Mouse (Mus musculus) heart, adult 2 months (tissue): ENCODE results near the gene Mtmr11. TPM values are rescaled to one million over a fixed set of nuclear protein-coding genes. Genes with fewer than 3 reads are reported as not detected.

Experiments used
- DNase-seq, 2 experiments: peaks; one replicate each; pipeline ENCODE4 v3.0.0; 2021
- H3K27ac ChIP-seq: fragments of 200-600 bp; 2 replicates; pipeline ENCODE4 v1.8.1; 2022
- H3K27me3 ChIP-seq: fragments of 200-500 bp; 2 replicates; pipeline ENCODE4 v1.6.1; 2012; ENCODE audit warnings: mild to moderate bottlenecking, low read length, inconsistent platforms, mixed read lengths; ENCODE audit not compliant: control insufficient read depth, insufficient read depth
- H3K36me3 ChIP-seq: fragments of 200-500 bp; 2 replicates; pipeline ENCODE4 v1.6.1; 2012; ENCODE audit warnings: low read length, inconsistent platforms; ENCODE audit not compliant: control insufficient read depth, insufficient read depth
- H3K4me1 ChIP-seq: fragments of 200-500 bp; 2 replicates; pipeline ENCODE4 v1.6.1; 2011; ENCODE audit warnings: low read length; ENCODE audit not compliant: control insufficient read depth, insufficient read depth
- H3K4me3 ChIP-seq: fragments of 200-600 bp; 2 replicates; pipeline ENCODE4 v1.8.1; 2022
- H3K79me2 ChIP-seq: fragments of 200-500 bp; replicated peaks from 2 replicates; pipeline ENCODE4 v1.6.1; 2012; ENCODE audit warnings: mild to moderate bottlenecking, inconsistent platforms, low read length, moderate library complexity, mixed read lengths; ENCODE audit not compliant: control insufficient read depth, insufficient read depth
- H3K9ac ChIP-seq: fragments of 200-500 bp; 2 replicates; pipeline ENCODE4 v1.6.1; 2012; ENCODE audit warnings: low read depth, mild to moderate bottlenecking, control low read depth, inconsistent platforms, low read length, mixed read lengths
- CTCF ChIP-seq: fragments of 200-600 bp; IDR thresholded peaks from 2 replicates; pipeline ENCODE4 v1.8.1; 2022; ENCODE audit warnings: antibody characterized with exemption, mild to moderate bottlenecking, moderate library complexity
- EP300 ChIP-seq: fragments of 200-500 bp; IDR thresholded peaks from 2 replicates; pipeline ENCODE4 v1.6.1; 2011; ENCODE audit warnings: low read depth, low read length, control low read depth; ENCODE audit not compliant: insufficient read depth
- POLR2A ChIP-seq: fragments of 200-500 bp; IDR thresholded peaks from 2 replicates; pipeline ENCODE4 v1.6.1; 2011; ENCODE audit warnings: mild to moderate bottlenecking, low read depth, low read length, control low read depth; ENCODE audit not compliant: insufficient read depth
- WGBS: fragments of 180-500 bp; shearing (Covaris S2); methylation state at CpG from one replicate; pipeline ENCODE4 v1.1.7; 2018; 5-methylcytosine and 5-hydroxymethylcytosine counted together
- intact Hi-C: fragments of 180-260 bp; cut with DNase I; formaldehyde crosslinking; loops from one replicate; pipeline ENCODE4 v1.15.1; 2025
- polyA plus RNA-seq: library from polyadenylated mRNA; depleted of rRNA; stranded (reverse); fragments of >200 nt; gene quantifications from 2 replicates; pipeline ENCODE4 v1.2.3, GENCODE M21; 2012
- total RNA-seq, 2 experiments: library from RNA; stranded (reverse); gene quantifications; 2 replicates each; pipeline ENCODE4 v1.2.3; 2021

The Mtmr11 gene
- total and polyA plus RNA-seq, 3 experiments = 2.1 to 5.5 (median 3.5) TPM

DNA sequence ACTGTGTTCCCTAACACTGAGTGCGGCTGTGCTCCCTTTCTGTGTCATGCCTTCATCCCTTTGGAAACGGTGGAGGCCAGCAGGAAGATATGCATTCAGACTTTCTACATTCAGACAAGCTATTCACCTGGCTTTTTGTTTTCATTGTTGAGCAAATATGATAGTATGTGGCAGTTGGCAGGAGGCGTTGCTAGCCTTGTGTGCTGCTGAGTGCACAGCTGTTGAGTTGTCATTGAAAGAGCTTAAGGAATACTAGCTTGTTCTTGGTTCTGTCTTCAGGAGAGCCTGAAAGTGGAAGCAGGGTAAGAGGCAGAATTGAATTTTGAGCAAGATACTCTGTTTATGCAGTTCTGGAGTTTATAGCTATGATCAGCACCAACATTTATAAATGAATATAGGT lies 29.3 kb upstream of the Mtmr11 start:
- Histone ChIP-seq H3K4me1 (peaks cover 6% of the 10 kb centered on the region), H3K27ac (no peak overlapping the region), H3K27me3 (no peaks in the 10 kb centered on the region), H3K36me3 (peaks cover 16% of the 10 kb centered on the region), H3K9ac (no peak overlapping the region), H3K79me2 (no peaks in the 10 kb centered on the region), H3K4me3 (no peak overlapping the region)
- intact Hi-C loops = no loop called here
- TF ChIP-seq CTCF (no peak), POLR2A (no peak), EP300 (no peak)
- 82% methylated on average over 3 of the region's 3 CpGs for WGBS
- DNase-seq = no peak

DNA sequence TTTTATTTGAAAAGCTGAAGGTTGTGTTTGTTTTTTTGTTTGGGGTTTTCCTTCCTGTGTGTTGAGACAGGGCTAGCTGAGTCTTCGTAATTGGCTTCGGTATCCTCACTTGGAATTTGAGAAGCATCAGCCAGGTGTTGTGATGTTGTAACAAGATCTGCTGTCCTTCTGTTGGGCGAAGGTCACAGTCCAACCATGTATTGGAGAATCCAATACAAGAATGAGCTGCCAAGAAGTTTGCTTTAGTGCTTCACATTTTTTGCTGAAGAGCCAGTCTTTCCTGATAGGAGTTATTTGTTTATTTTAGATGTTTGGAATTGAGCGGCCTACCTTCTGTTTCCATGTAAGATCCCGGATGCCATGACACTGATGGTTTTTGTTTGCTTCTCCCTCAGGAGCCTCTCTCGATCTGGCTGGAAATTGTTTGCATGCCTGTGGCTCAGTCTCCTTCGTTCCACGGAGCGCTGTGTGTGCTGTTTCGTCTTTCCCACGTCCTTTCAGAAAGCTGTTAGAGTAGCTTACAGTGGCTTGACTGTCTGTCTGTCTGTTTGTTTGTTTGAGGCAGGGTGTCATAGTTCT lies 28.4 kb upstream of the Mtmr11 start:
- peaks cover 2% of the 10 kb centered on the region; the same call in 1 of the 2 replicates for H3K4me1 ChIP-seq
- no peak for DNase-seq
- no peak overlapping the region for H3K9ac ChIP-seq
- H3K79me2 ChIP-seq = no peaks in the 10 kb centered on the region
- intact Hi-C loops = no loop called here
- H3K27me3 ChIP-seq = no peaks in the 10 kb centered on the region
- TF ChIP-seq CTCF = no peak
- TF ChIP-seq EP300 = no peak
- TF ChIP-seq POLR2A = no peak
- peaks cover 14% of the 10 kb centered on the region for H3K36me3 ChIP-seq
- no peak overlapping the region for H3K27ac ChIP-seq
- H3K4me3 ChIP-seq = no peak overlapping the region
- 51% methylated on average over 11 of the region's 11 CpGs for WGBS

DNA sequence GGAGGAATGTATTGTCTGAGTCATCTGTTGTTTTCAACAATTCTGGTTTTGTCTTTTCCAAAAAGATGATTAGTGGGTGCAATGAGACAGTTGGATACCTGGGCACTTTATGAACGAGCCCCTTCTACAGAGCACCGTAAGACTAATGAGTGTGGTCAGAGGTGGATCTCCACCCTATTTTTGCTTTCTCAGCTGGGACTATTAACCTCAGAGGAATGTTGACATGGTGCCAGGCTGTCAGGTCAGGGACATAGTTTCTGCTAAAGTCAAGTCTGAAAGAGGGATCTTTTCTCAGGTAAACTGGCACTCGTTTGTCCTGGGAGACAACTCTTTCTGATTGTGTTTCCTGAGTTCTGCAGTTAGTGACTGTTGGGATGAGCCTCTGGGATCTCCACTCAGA lies 26.8 kb upstream of the Mtmr11 start:
- Histone ChIP-seq H3K4me3 (no peak overlapping the region), H3K9ac (no peak overlapping the region), H3K27me3 (no peaks in the 10 kb centered on the region), H3K36me3 (peaks cover 11% of the 10 kb centered on the region), H3K4me1 (peaks cover 2% of the 10 kb centered on the region; the same call in 1 of the 2 replicates), H3K27ac (no peak overlapping the region), H3K79me2 (no peaks in the 10 kb centered on the region)
- intact Hi-C loops = no loop called here
- DNase-seq = no peak
- TF ChIP-seq CTCF (no peak), POLR2A (no peak), EP300 (no peak)
- 43% methylated on average over 3 of the region's 3 CpGs for WGBS

DNA sequence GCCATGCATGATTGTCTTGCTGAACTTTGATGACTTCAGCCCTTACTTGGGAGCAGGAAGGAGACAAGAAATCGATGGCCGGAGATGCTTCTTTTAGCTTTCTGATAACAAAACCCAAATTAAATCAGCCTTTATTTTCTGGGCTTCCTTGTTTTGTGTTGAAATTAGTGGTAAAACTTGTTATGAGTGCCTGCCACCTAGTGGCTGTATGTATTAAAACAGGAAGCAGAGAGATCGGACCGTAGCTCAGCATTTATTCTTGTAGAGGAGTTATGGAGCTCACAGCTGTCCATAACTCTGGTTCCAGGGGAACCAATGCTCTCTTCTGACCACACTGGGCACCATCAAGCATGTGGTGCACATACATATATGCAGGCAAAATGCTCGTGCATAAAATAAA lies 13.9 kb upstream of the Mtmr11 start:
- TF ChIP-seq EP300 (no peak), CTCF (peak; percentile 88), POLR2A (no peak)
- DNase-seq = no peak
- Histone ChIP-seq H3K36me3 (no peaks in the 10 kb centered on the region), H3K4me1 (peaks cover 3% of the 10 kb centered on the region), H3K79me2 (no peaks in the 10 kb centered on the region), H3K9ac (no peak overlapping the region), H3K27ac (no peak overlapping the region), H3K4me3 (no peak overlapping the region), H3K27me3 (no peaks in the 10 kb centered on the region)
- WGBS = 3% methylated on average over 5 of the region's 5 CpGs
- intact Hi-C loops = loop anchor here (1.0 to 2.0 kb wide), 4 partner anchors 57 to 183 kb away; no protein-coding TSS in a partner anchor

DNA sequence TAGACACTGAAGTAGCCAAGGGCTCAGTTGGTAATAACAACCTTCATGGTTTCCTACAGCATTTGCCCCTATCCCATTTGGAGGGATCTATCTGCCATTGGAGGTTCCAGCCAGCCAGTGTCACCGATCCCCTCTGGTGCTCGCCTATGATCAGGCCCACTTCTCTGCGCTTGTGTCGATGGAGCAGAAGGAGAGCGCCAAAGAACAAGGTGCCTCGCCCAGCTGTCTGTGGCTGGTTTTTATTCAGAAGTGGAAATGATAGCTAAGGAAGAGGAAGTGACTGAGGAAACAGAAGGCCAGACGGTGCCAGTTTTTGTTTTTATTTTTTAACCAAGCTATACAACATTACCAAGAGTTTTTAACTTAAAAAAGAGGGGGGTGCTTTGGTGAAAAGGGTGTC lies 10.0 kb upstream of the Mtmr11 start:
- WGBS = 57% methylated on average over 7 of the region's 7 CpGs
- DNase-seq = no peak
- no peak for TF ChIP-seq EP300
- TF ChIP-seq CTCF = no peak
- TF ChIP-seq POLR2A = no peak
- H3K36me3 ChIP-seq = no peaks in the 10 kb centered on the region
- no peaks in the 10 kb centered on the region for H3K79me2 ChIP-seq
- peaks cover 3% of the 10 kb centered on the region for H3K4me1 ChIP-seq
- no peak overlapping the region for H3K9ac ChIP-seq
- no peaks in the 10 kb centered on the region for H3K27me3 ChIP-seq
- intact Hi-C loops = no loop called here
- no peak overlapping the region for H3K27ac ChIP-seq
- no peak overlapping the region for H3K4me3 ChIP-seq

DNA sequence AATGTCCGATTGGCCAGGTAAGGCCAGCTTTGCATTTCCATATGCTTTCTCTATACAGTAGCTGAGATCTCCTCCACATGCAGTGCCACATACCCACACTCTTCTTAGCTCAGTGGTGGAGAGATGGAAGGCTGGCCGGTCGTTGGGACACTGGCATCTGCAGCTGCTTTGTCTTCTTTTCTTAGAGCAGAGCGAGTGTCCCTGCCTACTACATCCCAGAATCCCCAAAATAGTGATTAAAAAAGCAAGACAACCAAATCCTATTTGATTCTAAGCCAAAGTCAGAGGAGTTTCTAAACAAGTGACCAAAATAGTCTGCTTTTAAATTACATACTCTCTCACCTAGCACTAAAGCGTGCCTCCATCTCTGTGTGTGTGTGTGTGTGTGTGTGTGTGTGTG lies 9.2 kb upstream of the Mtmr11 start:
- no peaks in the 10 kb centered on the region for H3K36me3 ChIP-seq
- H3K27me3 ChIP-seq = no peaks in the 10 kb centered on the region
- no peak for DNase-seq
- WGBS = 84% methylated on average over 5 of the region's 5 CpGs
- H3K27ac ChIP-seq = no peak overlapping the region
- H3K4me1 ChIP-seq = peaks cover 3% of the 10 kb centered on the region
- TF ChIP-seq CTCF = no peak
- TF ChIP-seq POLR2A = no peak
- no peak for TF ChIP-seq EP300
- H3K4me3 ChIP-seq = no peak overlapping the region
- no peak overlapping the region for H3K9ac ChIP-seq
- intact Hi-C loops = no loop called here
- H3K79me2 ChIP-seq = no peaks in the 10 kb centered on the region
